Mouse (Mus musculus) MN1 (cell line): ENCODE results near the gene Hmgcr.

Source experiments
- DNase-seq: peaks from one replicate; pipeline ENCODE4 v3.0.0-alpha.2; 2016; ENCODE audit warnings: low spot score

Gene Hmgcr

DNA sequence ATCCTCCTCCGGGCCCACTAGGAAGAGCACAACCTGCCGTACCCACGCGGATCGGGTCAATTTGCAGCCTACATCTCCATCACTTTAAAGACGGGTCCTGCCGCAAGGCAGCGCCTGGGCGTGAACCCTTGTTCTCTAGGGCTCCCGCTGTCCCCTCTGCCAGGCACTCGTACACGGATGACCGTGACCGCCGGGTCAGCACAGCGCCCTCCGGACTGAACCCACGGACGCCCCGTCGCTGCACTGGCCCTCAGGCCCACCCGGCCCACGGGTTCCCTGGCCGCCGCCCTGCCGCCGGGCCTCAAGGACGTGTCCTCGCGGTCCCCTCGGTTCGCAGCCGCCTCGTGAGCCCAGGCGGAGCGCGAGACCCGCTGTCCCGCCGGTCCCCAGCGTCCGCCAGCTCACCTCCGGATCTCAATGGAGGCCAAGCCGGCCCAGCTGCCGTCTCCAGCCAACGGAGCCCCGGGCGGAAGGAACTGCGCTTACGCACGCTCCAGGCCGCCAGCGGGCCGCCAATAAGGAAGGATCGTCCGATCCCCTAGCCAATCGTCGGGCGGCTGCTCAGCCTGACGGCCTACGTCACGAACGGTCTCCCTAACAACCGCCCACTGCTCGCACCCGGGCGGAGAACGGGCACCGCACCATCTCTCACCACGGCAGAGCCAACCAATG, at the start of gene Hmgcr:
TSS of gene Hmgcr (minus strand) at position 531 of the 672 bp plus-strand sequence.
- peak; percentile 98 for DNase-seq

DNA sequence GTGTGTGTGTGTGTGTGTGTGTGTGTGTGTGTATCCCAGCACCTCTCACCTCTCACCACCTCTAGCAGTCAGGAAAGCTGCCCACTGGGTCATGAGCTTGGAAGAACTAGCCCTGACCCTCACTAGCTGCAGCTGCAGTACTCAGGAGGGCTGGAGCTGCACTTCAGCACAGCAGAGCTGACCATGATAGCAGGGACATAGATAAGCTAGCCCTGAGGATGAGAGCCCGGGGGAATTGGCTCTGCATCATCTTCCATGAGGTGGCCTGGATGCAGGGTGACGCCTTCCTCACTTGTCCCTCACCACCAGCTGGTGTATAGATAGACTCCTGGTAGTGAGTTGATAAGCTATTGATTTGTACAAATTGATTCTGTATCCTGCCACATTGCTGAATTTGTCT, 49.3 kb upstream of the Hmgcr start:
- no peak for DNase-seq

DNA sequence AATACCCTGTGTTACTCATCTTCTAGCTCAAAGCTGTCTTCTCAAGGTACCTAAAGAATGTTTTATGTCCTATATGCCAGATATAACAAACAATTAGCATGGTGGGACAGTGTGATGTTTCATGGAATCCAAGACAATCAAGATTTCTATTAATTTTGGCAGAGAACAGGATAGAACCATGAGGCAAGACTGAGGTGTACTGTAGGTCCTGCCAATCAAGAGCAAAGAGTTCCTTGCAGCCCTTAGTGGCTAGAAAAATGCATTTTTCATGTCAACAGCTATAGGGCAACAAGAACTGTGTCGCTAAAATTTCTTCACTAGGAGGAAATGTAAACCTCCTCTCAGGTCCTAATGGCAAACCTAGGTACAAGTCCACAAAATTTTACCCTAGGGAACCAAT, 47.1 kb upstream of the Hmgcr start:
- DNase-seq, result no peak

DNA sequence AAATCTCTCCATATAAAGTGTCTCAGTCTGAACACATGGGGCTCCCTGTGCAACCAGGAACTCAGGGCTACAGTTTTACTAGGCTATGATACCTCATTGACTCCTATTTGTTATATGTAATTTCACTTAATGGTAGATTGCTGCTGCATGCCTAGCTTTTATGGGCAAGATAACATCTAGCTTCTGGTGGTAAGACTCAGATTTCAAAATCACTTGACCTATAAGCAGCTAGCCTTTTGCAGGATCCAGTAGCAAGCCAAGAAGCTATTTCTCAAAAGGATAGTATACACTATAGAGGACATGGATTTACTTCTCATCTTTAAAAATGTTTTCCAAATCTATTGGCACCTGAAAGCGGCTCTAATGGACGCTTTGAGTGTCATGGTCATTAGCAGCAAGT, 45.6 kb upstream of the Hmgcr start:
- no peak for DNase-seq

DNA sequence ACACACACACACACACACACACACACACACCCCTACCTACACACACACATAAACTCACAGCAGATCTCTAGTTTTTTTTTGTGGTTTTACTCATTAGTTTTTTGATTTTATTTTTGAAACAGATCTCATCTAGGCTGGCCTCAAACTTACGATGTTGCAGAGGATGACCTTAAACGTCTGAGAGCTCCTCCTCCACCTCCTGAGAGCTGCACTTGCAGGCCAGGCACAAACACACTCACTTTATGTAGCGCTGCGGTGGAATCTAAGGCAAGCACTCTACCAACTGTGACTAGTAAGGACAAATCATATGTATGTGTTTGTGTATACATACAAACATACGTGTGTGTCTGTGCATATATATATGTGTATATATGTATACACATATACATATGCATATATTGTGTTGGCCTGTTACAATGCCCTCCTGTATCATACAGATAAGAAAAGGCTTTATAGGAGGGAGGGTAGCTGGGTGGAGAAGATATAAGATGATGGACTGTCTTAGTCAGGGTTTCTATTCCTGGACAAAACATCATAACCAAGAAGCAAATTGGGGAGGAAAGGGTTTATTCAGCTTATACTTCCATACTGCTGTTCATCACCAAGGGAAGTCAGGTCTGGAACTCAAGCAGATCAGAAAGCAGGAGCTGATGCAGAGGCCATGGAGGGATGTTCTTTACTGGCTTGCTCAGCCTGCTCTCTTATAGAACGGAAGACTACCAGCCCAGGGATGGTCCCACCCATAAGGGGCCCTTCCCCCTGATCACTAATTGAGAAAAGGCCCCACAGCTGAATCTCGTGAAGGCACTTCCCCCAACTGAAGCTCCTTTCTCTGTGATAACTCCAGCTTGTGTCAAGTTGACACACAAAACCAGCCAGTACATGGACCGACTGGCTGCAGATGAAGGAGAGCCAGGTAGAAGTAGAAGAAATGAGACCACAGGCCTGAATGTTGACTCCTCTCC, 38.8 kb upstream of the Hmgcr start:
- no peak for DNase-seq

DNA sequence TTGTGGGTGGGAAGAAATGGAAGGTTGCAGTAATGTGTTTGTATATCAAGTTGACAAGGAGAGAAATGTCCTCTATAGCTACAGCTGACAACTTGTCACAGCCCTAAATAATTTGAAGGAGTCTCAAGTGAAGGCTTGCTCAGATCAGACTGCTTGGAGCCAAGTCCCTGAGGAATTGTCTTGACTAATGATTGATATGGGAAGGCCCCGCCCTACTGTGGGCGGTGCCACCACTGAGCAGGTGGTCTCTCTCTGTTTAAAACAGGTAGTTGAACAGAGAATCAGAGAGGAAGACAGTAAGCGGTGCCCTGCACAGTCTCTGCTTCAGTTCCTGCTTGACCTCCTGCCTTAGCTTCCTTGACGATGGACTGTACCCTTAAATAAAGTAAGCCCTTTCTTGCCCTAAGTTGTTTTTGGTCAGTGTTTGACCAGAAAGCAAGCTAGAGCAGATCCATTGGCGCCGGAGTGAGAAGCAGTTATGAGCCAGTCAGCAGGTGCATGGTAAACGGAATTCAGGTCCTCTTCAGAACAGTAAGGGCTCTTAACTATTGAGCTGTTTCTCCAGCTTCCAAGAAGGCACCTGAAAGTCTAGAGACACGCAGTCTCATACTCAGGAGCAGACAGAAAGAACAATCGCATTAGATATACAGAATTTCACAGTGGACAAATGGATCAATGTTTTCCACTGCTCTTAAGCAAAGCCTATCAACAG, 32.0 kb upstream of the Hmgcr start:
- DNase-seq, result no peak

DNA sequence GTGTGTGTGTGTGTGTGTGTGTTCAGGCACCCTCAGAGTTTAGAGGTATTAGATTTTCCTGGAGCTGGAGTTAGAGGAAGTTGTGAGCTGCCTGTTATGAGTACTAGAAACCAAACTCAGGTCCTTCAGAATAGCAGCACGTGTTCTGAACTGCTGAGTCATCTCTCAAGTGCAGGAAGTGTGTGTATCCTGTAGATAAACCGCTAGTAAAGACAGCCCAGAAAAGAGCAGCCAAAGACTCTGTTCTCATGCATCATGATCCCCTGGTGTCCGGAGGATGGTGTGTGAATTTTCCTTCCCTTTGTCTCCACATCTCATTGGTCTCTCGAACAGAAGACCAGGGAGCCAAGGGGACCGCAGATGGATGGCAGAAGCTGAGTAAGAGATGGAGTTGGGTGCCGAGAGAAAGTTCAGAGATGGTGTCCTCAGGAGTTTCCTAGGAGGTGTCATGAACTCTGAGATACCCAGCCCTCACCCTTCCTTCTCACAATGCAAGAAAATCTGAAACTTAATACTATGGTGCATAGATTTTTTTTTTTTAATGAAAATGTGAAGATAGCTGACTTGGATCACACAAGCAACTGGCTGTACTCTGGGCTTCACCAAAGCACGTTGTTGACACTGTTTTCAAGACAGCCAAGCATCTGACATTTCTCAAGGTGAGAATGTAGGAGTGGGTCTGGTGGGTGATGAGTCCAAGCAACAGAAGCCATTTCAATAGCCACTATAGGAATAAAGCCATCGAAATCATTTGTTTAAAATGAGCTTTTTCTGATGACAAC, 27.3 kb upstream of the Hmgcr start:
- peak; percentile 14 for DNase-seq

DNA sequence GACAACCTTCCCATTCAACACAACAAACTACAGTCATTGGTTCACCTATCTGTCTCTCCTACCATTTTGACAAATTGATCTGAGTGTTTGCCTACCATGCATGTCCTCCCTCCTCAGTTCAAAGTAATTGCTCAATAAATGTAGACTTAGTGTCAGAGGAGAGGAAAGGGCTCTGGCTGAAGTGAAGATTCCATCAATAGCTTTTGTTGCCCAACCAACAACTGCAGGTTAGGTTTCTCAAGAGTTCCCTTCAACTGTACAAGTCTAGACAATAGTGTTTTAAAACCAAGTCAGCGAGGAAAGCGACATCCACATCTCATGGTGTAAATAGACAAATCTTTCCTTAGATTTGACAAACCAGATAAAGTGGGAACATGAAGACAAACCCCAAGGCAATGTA, 24.7 kb upstream of the Hmgcr start:
- DNase-seq, result no peak

DNA sequence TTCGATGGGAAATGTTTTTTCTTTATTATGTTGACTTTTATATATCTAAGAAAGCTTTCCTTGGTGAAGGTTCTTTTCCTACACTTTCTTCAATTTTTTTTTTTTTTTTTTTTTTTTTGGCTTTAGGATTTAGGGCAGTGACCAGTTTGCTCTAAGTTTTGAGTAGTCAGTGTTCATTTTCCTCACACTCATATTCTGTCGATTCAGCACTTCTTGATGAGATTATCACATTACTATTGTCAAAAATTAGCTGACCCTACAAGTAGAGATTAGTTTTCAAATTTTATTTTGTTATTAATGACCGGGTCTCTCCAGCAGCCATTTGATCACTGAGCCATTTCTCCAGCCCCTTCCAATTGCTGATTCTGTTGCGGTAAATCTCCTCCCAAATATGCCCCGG, 19.2 kb upstream of the Hmgcr start:
- DNase-seq, result no peak

DNA sequence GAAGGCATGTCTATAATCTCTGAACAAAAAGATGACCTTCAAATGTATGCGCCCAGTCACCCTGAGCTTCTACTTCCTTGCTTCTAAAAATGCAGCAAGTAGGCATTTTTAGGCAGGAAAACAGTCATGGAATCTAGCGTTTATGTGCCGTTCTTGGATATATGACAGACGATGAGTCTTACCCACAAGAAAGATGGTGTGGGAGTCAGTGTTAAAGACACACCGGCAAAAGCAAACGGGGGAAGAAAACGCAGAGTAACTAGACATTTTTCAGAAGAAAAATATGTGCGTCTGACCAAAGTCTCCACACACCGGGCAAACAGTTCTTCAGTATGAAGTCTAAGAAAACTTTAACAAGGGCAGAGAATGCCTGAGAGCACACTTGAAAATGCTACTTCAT, 16.5 kb upstream of the Hmgcr start:
- DNase-seq, result no peak

DNA sequence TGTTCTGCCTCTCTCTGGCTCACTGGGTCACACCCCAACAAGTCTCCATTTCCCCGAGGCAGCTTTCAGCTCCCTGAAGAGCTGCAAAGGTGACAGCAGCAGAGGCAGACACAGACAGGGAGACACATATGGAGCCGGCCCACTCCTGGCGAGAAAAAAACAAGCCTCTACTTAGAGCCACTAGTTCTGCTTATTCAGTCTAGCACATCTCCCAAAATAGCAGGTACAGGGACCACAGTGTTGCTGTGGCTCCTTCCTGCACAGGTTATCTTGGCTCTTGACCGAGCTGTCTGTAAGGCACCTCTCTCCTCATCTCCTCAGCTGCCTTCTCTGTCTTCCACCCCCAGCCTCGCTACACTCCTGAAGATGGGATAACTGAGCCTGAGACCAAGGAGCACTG, 14.0 kb upstream of the Hmgcr start:
- no peak for DNase-seq

DNA sequence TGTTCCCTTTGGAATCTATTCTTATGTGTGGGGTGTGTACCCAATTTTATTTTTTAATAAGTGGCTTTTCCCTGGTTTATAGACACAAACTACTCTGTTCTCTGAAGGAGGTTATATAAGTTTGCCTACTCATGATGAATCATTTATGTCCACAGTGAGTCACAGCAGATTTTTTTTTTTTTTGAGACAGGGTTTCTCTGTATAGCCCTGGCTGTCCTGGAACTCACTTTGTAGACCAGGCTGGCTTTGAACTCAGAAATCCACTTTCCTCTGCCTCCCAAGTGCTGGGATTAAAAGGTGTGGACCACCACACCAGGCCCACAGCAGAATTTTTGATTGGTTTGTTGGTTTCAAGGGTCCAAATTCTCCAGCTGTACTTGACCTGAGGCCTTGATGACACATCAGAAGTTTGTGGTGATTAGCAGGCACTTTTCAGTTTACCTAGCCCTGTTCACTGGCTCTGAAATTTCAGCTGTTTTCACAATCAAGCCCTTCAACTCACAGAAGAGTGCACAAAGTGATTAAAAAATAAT, 10.4 kb upstream of the Hmgcr start:
- DNase-seq, result no peak

DNA sequence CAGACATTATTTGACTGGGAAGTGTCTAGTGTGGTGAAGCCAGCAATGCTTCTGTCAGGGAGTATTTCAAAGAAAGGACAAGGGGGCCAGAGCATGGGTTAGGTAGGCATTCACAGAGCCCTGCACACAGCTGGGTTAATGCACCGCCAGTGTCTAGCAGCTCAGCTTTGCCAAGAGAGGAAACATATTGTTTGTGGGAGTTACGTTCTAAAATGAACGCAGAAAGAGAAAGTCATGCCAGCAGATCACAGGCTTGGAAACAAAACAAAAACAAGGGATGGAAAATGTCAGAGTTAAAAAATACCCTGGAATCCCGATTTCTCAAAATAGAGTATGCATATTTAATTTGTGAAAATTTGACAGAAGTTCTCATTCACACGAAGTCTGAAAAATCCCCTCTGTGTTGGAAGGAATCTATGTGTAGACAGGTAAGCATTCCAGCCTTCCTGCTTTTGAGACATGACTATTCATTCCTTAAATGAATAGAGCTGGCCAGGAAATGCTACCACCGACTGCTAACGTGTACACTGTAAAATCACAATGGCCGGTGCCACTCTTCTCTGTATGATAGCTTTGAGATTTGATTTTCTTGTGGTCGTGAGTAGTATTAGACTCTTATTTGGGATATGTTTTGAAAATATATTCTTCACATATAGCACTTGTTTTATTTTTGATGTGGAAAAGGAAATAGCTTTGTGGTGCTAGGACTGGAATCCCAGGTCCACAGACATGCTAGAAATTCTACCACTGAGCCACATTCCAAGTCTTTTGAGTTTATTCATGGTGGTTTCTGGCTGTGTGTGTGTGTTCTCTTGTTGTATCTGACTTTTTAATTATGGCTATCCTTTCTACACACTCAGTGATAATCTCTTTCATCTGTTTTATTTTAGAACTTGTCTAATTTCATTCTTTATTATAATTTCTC, 9.7 kb upstream of the Hmgcr start:
- no peak for DNase-seq

DNA sequence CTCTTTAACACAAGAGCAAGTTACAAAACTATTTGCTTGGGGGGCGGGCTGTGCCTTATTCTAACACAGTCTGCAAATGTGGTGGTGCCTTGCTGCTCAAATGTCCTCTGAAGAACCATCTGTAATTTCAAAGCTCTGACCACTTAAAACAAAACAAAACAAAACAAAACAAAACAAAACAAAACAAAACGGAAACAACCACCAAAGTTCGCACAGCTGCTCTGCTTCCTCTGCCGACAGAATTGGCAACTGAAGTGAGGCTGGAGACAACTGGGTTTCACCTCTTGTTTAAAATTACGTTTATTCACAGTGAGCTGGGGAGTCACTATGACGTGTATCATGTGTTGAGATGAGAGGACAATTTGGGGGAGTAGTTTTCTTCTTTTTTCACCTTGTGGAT, 7.9 kb upstream of the Hmgcr start:
- DNase-seq, result no peak

DNA sequence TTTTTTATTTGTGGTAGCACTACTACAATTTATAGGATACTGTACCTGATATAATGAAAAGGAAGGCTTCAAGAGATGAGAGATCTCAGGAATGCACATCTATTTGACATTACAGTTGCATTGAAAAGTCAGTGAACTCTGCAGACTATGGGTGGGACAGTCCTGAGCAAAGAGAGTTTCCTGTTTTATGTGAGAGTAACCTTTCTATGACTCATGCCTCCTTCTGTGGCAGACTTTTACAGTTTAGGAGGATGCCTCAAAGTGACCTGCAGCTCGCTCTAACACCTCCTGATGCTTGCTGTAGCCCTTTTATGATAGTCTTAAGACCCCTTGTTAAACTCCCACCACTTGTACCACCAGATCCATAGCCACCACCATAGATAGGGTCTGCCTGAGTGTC, 6.3 kb upstream of the Hmgcr start:
- no peak for DNase-seq

DNA sequence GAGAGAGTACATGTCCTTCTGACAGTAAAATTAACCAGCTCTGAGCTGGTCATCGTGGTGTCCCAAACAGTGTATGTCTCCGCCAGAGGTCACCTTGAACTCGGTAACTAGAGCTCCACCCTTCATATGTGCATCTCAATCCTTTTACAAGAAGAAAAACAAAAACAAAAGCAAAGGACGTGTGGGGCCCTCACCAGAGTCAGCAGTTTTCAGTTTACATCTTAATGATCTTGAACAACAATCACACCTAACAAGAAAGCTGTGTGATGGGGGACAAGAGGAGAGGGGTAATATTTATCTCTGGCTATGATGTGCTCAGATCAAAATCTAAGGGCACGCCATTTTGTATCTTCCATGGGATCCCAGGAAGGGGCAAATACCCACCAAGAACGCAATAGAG, 5.0 kb upstream of the Hmgcr start:
- DNase-seq, result no peak

DNA sequence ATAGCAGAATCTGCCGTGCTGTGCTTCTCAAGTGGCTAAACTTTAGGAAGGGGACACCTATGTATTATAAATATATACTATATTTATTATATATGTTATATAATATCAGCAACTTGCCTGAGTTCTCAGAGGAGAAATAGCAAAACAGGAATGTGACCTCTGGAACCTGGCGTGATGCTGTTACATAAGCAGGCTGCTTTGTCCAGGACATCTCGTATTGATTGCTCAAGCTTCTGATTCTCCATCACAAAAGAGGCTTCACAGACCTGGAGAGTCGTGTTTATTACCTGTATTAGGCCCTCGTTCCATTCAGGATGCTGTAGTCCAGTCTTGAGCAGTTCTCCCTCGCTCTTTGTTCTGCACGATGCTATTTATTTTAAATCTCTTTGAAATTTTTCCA, 3.1 kb upstream of the Hmgcr start:
- no peak for DNase-seq

DNA sequence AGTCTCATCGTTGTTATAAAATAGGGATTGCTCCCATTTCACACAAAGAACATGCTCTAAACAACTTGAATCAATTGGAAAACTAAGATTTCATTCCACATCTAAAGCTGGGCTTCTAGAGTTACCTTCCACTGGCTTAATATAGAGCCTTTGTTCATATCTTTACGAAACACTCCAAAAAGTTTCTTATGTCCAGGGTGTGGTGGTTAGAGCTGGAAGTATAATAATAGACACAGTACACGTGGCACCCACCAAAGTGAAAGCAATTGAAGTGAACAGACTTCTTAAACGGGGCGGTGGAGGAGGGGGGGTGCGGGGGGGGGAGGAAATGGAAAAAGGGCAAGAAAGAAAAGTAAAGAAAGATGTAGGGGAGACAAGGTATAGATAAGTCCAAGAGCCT, 1.5 kb upstream of the Hmgcr start:
- no peak for DNase-seq

DNA sequence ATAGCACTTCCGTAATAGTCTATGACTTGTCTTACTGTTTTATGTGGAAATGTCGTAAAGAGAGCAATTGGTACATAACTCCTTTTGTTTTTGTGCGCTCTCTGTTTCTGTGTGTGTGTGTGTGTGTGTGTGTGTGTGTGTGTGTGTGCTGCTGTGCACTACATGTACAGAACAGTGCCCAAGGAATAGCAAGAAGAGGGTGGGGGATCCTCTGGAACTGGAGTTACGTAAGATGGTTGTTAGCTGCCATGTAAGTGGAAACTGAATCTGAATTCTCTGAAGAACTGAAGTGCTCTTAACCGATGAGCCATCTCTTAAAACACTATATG, 1.1 kb upstream of the Hmgcr start:
- DNase-seq, result no peak

DNA sequence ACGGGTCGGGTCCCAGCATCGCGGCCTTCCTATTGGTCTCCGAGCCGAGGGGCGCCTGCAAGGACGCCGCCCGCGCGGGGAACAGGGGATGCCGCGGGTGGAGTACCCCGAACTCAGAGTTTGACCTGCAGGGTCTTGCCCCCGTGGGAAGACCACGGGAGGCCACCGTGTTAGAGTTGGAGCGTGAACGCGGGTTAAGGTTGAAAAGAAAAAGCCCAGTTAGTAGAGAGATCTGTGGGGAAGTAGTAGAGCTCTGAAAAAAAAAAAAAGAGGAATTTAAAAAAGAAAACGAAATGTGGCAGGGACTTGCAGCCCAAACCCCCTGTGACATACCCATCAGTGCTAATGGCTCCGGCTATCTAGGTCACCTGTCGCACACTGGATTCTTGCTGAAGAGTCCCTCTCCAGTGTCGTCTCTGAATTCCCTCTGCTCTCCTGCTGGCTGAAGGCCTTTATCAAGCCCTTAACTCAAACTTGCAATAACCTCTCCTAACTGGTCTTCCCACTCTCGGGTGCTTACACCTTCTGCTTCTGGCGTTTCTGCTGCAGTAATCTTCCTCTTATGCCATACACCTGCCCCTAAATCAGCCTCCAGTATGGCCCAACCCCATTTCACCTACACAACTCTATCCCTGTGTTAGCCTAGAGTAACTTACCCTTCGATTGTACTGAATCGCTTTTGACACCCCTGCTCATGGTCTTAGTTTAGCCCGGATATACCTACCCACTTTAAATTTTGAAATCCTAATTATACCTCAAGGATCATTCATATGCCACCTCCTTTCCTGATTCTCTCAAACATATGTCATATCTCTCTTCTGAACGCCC, 556 bp upstream of the Hmgcr start:
- DNase-seq, result peak; percentile 38
